Mouse (Mus musculus): Measurements from ENCODE around the gene Gatad2b.
"Not testable (repeated sequence)": the region's sequence is repeated elsewhere in the genome, so short reads cannot be mapped to it uniquely, and the experiment has no call there.

DNA sequence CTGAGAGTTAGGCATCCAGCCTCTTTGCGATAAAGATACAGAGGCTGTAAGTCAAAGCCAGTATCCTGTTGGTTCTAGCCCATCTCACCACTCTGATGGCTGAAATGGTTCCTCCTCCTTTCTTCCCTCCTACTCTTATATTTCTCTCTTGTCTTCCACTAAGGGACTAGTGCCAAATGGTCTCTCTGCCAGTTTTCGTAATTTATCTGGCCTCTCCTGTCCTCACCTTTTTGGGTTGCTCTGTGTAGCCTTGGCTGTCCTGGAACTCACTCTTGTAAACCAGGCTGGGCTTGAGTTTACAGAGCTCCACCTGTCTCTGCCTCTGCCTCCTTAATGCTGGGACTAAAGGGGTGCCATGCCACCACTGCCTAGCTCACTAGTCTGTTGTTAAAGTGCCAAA, 40.3 kb upstream of the Gatad2b start:
- not testable (repeated sequence) for TF ChIP-seq CTCF (conservative IDR thresholded peaks at IDR 0.05; ENCODE audit: low read length); POU5F1 (IDR thresholded peaks at IDR 0.05; ENCODE audit: borderline replicate concordance, low read length)
